Mouse (Mus musculus): ENCODE data around the gene Etv5. TPM values are rescaled to one million over a fixed set of nuclear protein-coding genes. Genes with fewer than 3 reads are reported as not detected.
"Not testable (repeated sequence)": the region's sequence is repeated elsewhere in the genome, so short reads cannot be mapped to it uniquely, and the experiment has no call there.

Etv5 gene
- total RNA-seq, 2 experiments from 2014 or later: 38.8 to 39.7 TPM

GRCm38 (mm10) chr16:22398354-22398753 is 41.2 kb downstream of the Etv5 start:
- DNase-seq (ENCODE audit: low spot score in 2 of 2): no peak

- DNase-seq (ENCODE audit: low spot score in 2 of 2): no peak
Measured at GRCm38 (mm10) chr16:22396420-22396819, 43.1 kb downstream of the Etv5 start.

GRCm38 (mm10) chr16:22395093-22395844 is 44.2 kb downstream of the Etv5 start:
- no peak for DNase-seq (ENCODE audit: low spot score in 2 of 2)

GRCm38 (mm10) chr16:22390348-22390897 is 49.1 kb downstream of the Etv5 start:
- no peak for DNase-seq (ENCODE audit: low spot score in 2 of 2)

- no peak for DNase-seq (ENCODE audit: low spot score in 2 of 2)
Measured at GRCm38 (mm10) chr16:22389146-22389911, 50.2 kb downstream of the Etv5 start.

- no peak for DNase-seq (ENCODE audit: low spot score in 2 of 2)
Measured at GRCm38 (mm10) chr16:22387731-22388130, 51.8 kb downstream of the Etv5 start.

- not testable (repeated sequence) for DNase-seq (ENCODE audit: low spot score in 2 of 2)
Measured at GRCm38 (mm10) chr16:22382018-22382417, 57.5 kb downstream of the Etv5 start.

- no peak for DNase-seq (ENCODE audit: low spot score in 2 of 2)
Measured at GRCm38 (mm10) chr16:22380981-22381380, 58.5 kb downstream of the Etv5 start.

- no peak for DNase-seq (ENCODE audit: low spot score in 2 of 2)
Measured at GRCm38 (mm10) chr16:22379986-22380385, 59.5 kb downstream of the Etv5 start.

- DNase-seq (ENCODE audit: low spot score in 2 of 2): no peak
Measured at GRCm38 (mm10) chr16:22379342-22379741, 60.2 kb downstream of the Etv5 start.

GRCm38 (mm10) chr16:22377714-22378113 is 61.8 kb downstream of the Etv5 start:
- no peak for DNase-seq (ENCODE audit: low spot score in 2 of 2)

GRCm38 (mm10) chr16:22374898-22375297 is 64.6 kb downstream of the Etv5 start:
- DNase-seq (ENCODE audit: low spot score in 2 of 2): no peak

- no peak for DNase-seq (ENCODE audit: low spot score in 2 of 2)
Measured at GRCm38 (mm10) chr16:22372701-22373124, 66.8 kb downstream of the Etv5 start.

- no peak for DNase-seq (ENCODE audit: low spot score in 2 of 2)
Measured at GRCm38 (mm10) chr16:22372225-22372624, 67.3 kb downstream of the Etv5 start.

- DNase-seq (ENCODE audit: low spot score in 2 of 2): no peak
Measured at GRCm38 (mm10) chr16:22367099-22367498, 72.4 kb downstream of the Etv5 start.

GRCm38 (mm10) chr16:22366040-22366439 is 73.5 kb downstream of the Etv5 start:
- no peak for DNase-seq (ENCODE audit: low spot score in 2 of 2)

GRCm38 (mm10) chr16:22365596-22365995 is 73.9 kb downstream of the Etv5 start:
- no peak for DNase-seq (ENCODE audit: low spot score in 2 of 2)

GRCm38 (mm10) chr16:22358701-22359354 is 80.7 kb downstream of the Etv5 start:
- peak in 1 of 2 experiments; percentile 8 for DNase-seq (ENCODE audit: low spot score in 2 of 2)

GRCm38 (mm10) chr16:22354177-22354576 is 85.3 kb downstream of the Etv5 start:
- not testable (repeated sequence) for DNase-seq (ENCODE audit: low spot score in 2 of 2)

GRCm38 (mm10) chr16:22353639-22354038 is 85.9 kb downstream of the Etv5 start:
- no peak for DNase-seq (ENCODE audit: low spot score in 2 of 2)

- no peak for DNase-seq (ENCODE audit: low spot score in 2 of 2)
Measured at GRCm38 (mm10) chr16:22351194-22351593, 88.3 kb downstream of the Etv5 start.

- DNase-seq (ENCODE audit: low spot score in 2 of 2): no peak
Measured at GRCm38 (mm10) chr16:22349798-22350197, 89.7 kb downstream of the Etv5 start.
